Mouse (Mus musculus) heart, embryonic 15.5 days (tissue): ENCODE measurements at regions not wholly inside any gene's neighbourhood (a gene's known extent, or its start where the extent isn't known, plus 50 kb on each side); places are given as distances from the start of the nearest gene placed in this dataset.

ENCODE experiments used
- ATAC-seq: fragments of 200-750 bp; cut with Nextera tagmentation; replicated peaks from 2 replicates; pipeline ENCODE4 v1.8.0; 2017; ENCODE audit warnings: low read depth, moderate TSS enrichment; ENCODE audit not compliant: insufficient number of reproducible peaks, insufficient read depth, low FRiP score
- H3K27ac ChIP-seq: fragments of 300-500 bp; sonication (generic); 2 replicates; pipeline ENCODE4 v1.5.1; 2015; ENCODE audit warnings: mild to moderate bottlenecking, inconsistent platforms
- H3K27me3 ChIP-seq: fragments of 300-500 bp; sonication (generic); 2 replicates; pipeline ENCODE4 v1.6.1; 2015; ENCODE audit warnings: inconsistent platforms
- H3K36me3 ChIP-seq: fragments of 300-500 bp; sonication (generic); 2 replicates; pipeline ENCODE4 v1.6.1; 2015; ENCODE audit warnings: mild to moderate bottlenecking, inconsistent platforms
- H3K4me1 ChIP-seq: fragments of 300-500 bp; sonication (generic); replicated peaks from 2 replicates; pipeline ENCODE4 v1.6.1; 2015; ENCODE audit warnings: inconsistent platforms
- H3K4me2 ChIP-seq: fragments of 300-500 bp; sonication (generic); 2 replicates; pipeline ENCODE4 v1.6.1; 2015; ENCODE audit warnings: inconsistent platforms, mild to moderate bottlenecking, moderate library complexity
- H3K4me3 ChIP-seq: fragments of 300-500 bp; sonication (generic); 2 replicates; pipeline ENCODE4 v1.5.1; 2015; ENCODE audit warnings: mild to moderate bottlenecking, inconsistent platforms
- H3K9ac ChIP-seq: fragments of 300-500 bp; sonication (generic); 2 replicates; pipeline ENCODE4 v1.6.1; 2015; ENCODE audit warnings: mild to moderate bottlenecking, inconsistent platforms
- H3K9me3 ChIP-seq: fragments of 300-500 bp; sonication (generic); replicated peaks from 2 replicates; pipeline ENCODE4 v1.6.1; 2016; ENCODE audit warnings: inconsistent platforms
- WGBS: fragments of 180-500 bp; shearing (Covaris S2); methylation state at CpG from one replicate; pipeline ENCODE4 v1.1.7; 2015; ENCODE audit warnings: mixed read lengths; 5-methylcytosine and 5-hydroxymethylcytosine counted together

- H3K4me3 ChIP-seq: no peak overlapping the region
- H3K27me3 ChIP-seq: no peaks in the 10 kb centered on the region
- 49% methylated on average over 10 of the region's 10 CpGs for WGBS
- no peaks in the 10 kb centered on the region for H3K9me3 ChIP-seq
- H3K4me2 ChIP-seq: no peak overlapping the region
- H3K9ac ChIP-seq: no peak overlapping the region
- ATAC-seq: no peak
- H3K36me3 ChIP-seq: no peaks in the 10 kb centered on the region
- H3K27ac ChIP-seq: no peak overlapping the region
- peaks cover 4% of the 10 kb centered on the region for H3K4me1 ChIP-seq
These were observed 589.2 kb upstream of the Kif18a start for GRCm38 (mm10) chr2:108691156-108692007.

DNA sequence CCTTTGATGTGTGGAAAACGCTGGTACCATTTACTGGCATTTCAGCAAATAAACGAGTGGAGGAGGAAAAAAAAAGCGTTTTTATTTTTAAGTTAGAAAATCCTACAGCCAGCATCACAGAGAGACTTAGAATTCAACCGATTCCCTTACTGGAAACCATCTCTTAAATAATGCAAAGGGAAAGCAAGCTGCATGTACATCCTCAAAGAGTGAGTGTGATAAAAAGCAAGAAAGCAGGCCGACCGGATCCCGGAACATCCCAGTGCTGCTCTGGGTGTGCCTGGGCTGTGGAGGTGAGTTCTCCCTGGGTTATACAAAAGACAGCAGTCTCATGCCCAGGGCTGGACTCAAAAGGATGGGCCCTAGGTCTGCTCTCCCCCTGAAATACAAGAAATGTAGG, 579.2 kb upstream of the Kif18a start:
- H3K36me3 ChIP-seq: no peaks in the 10 kb centered on the region
- H3K4me3 ChIP-seq: no peak overlapping the region
- no peak overlapping the region for H3K9ac ChIP-seq
- WGBS: 66% methylated on average over 7 of the region's 7 CpGs
- H3K4me2 ChIP-seq: no peak overlapping the region
- no peak for ATAC-seq
- H3K9me3 ChIP-seq: no peaks in the 10 kb centered on the region
- no peak overlapping the region for H3K27ac ChIP-seq
- no peaks in the 10 kb centered on the region for H3K27me3 ChIP-seq
- no peaks in the 10 kb centered on the region for H3K4me1 ChIP-seq

DNA sequence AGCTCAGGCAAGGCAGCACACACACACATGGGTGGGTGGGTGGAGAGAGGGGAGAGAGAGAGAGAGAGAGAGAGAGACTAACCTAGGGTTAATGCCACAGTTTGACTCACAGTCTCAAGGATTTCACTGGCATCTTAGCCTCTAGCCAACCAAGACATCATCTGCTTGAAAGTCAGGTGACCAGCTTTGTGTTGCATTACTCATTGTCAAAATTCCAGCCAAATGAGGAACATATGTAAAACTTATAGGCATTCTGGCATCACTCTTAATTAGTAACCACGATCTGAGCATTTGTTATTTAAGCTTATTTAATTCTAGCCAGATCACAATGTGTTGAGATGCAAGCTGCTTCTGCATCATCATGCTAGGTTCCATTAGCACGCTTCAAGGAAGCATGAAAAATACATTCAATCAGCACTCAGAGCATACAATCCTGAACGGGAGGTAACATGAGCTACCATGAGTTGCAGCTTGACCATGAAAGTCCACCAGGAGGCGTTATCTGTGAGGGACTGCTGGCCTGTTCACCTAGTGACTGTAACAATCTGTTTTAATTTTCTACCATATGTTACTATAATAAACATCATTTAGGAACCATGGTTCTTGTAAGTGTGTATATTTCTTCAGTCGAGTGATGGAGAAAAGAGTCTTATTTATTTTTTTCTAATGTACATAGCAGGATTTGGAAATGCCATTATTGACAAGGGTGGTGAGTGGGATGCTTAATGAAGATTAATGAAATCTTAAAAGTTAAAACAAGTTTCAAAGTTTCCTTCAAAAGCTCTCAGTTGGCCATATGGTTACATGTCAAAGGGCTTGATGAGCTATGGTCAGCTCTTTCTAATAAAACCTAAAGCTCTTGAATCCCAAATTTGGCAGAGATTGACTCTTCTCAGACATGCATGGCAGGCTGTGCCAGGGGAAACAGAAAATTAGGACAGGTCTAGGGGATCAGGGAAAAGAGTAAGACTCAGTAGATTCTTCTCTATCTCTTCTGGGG, 572.4 kb upstream of the Kif18a start:
- Histone ChIP-seq H3K9me3 (no peaks in the 10 kb centered on the region), H3K36me3 (no peaks in the 10 kb centered on the region), H3K4me3 (no peak overlapping the region), H3K4me1 (no peaks in the 10 kb centered on the region), H3K4me2 (no peak overlapping the region), H3K9ac (no peak overlapping the region), H3K27me3 (no peaks in the 10 kb centered on the region), H3K27ac (no peak overlapping the region)
- ATAC-seq: no peak
- 78% methylated on average over 5 of the region's 5 CpGs for WGBS

DNA sequence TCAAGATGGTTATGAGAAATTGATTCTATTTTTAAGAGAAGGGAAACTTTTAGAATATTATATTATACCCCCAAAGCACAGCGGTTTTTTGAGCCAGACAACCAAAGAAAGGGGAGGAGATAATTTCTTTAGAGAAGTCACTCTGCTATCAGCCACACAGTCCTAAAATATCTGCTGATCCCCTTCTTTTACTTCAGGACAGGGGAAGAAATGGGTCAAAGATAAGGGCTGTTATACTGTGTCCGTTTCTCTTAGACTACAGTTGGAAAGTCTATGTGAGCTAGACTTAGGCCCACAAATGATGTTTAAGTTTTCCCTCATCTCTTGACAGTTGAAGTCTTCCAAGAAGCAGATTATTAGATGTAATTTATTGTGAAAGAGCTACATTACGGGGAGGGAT, 538.5 kb upstream of the Kif18a start:
- Histone ChIP-seq H3K4me2 (no peak overlapping the region), H3K9ac (no peak overlapping the region), H3K4me3 (no peak overlapping the region), H3K4me1 (no peaks in the 10 kb centered on the region), H3K9me3 (no peaks in the 10 kb centered on the region), H3K36me3 (no peaks in the 10 kb centered on the region), H3K27ac (no peak overlapping the region), H3K27me3 (no peaks in the 10 kb centered on the region)
- no peak for ATAC-seq
- 59% methylated on average over 3 of the region's 3 CpGs for WGBS

- ATAC-seq: no peak
- H3K9ac ChIP-seq: no peak overlapping the region
- H3K4me1 ChIP-seq: no peaks in the 10 kb centered on the region
- H3K36me3 ChIP-seq: no peaks in the 10 kb centered on the region
- H3K27me3 ChIP-seq: no peaks in the 10 kb centered on the region
- H3K4me3 ChIP-seq: no peak overlapping the region
- no peak overlapping the region for H3K4me2 ChIP-seq
- H3K9me3 ChIP-seq: no peaks in the 10 kb centered on the region
- 57% methylated on average over 2 of the region's 2 CpGs for WGBS
- H3K27ac ChIP-seq: no peak overlapping the region
These were observed 537.0 kb upstream of the Kif18a start for GRCm38 (mm10) chr2:108743511-108743910.

- Histone ChIP-seq H3K9me3 (no peaks in the 10 kb centered on the region), H3K9ac (no peak overlapping the region), H3K4me2 (no peak overlapping the region), H3K36me3 (no peaks in the 10 kb centered on the region), H3K4me1 (no peaks in the 10 kb centered on the region), H3K27ac (no peak overlapping the region), H3K27me3 (no peaks in the 10 kb centered on the region), H3K4me3 (no peak overlapping the region)
- no peak for ATAC-seq
- 67% methylated on average over 2 of the region's 2 CpGs for WGBS
These were observed 535.7 kb upstream of the Kif18a start for GRCm38 (mm10) chr2:108744797-108745196.

DNA sequence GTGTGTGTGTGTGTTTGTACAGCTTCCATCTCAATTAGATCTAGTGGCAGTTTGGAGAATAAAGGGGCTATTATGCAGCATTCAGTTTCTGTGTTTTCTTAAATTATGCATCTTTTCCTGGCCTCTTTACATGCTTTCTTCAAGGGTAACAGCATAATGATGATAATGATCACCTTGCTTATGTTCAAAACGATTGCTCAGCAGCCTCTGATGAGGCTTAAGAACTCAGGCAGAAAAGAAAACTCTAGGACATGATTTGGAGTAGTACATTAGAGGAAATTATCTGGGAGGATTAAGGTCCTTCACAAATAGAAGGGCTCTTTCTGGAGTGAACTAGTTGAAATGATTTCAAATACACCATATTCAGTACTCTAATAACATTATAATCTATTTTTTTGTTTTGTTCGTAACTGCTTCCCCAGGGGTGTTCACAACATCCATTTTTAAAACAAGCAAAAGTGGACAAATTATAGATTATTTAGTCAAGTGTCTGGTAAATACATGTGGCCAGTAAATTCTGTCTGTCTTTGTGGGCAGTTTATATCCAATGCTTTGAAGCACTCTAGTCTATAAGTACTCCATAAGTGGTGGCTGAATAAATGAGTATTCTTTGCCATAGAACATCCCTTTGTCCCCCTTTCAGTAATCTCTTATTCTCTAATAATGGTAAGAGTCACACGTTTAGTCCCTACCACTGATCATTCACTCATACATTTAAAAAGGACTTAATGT, 526.9 kb upstream of the Kif18a start:
- 67% methylated on average over 3 of the region's 3 CpGs for WGBS
- H3K27ac ChIP-seq: no peak overlapping the region
- H3K4me1 ChIP-seq: no peaks in the 10 kb centered on the region
- H3K36me3 ChIP-seq: no peaks in the 10 kb centered on the region
- ATAC-seq: no peak
- no peak overlapping the region for H3K9ac ChIP-seq
- H3K27me3 ChIP-seq: no peaks in the 10 kb centered on the region
- no peaks in the 10 kb centered on the region for H3K9me3 ChIP-seq
- H3K4me3 ChIP-seq: no peak overlapping the region
- no peak overlapping the region for H3K4me2 ChIP-seq

DNA sequence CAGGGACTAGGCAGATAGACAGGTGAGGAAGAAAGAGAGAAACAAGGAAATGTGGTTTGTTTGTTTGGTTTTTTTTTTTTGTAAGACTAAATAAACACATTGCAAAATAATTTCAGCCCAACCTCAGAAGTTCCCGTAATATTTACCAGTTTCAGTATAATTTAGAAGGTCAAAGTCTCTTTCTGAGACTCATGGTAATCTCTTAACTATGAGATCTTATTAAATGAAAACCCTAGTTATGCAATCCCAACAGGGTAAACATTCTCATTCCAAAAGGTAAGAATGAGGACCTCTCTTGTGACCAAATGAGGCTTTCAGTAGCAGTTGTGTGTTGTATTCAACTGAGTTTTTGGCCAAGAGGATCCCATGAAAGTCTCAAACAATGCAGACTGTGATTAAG, 524.7 kb upstream of the Kif18a start:
- no peak overlapping the region for H3K27ac ChIP-seq
- H3K9ac ChIP-seq: no peak overlapping the region
- H3K27me3 ChIP-seq: no peaks in the 10 kb centered on the region
- no peak overlapping the region for H3K4me2 ChIP-seq
- ATAC-seq: no peak
- no peak overlapping the region for H3K4me3 ChIP-seq
- no peaks in the 10 kb centered on the region for H3K9me3 ChIP-seq
- no peaks in the 10 kb centered on the region for H3K4me1 ChIP-seq
- 73% methylated on average over 1 of the region's 1 CpGs for WGBS
- no peaks in the 10 kb centered on the region for H3K36me3 ChIP-seq

GRCm38 (mm10) chr2:108756251-108756650, 524.3 kb upstream of the Kif18a start:
- no peaks in the 10 kb centered on the region for H3K36me3 ChIP-seq
- H3K27ac ChIP-seq: no peak overlapping the region
- H3K4me2 ChIP-seq: no peak overlapping the region
- ATAC-seq: no peak
- 72% methylated on average over 1 of the region's 1 CpGs for WGBS
- no peaks in the 10 kb centered on the region for H3K4me1 ChIP-seq
- H3K9me3 ChIP-seq: no peaks in the 10 kb centered on the region
- no peak overlapping the region for H3K4me3 ChIP-seq
- H3K27me3 ChIP-seq: no peaks in the 10 kb centered on the region
- H3K9ac ChIP-seq: no peak overlapping the region

DNA sequence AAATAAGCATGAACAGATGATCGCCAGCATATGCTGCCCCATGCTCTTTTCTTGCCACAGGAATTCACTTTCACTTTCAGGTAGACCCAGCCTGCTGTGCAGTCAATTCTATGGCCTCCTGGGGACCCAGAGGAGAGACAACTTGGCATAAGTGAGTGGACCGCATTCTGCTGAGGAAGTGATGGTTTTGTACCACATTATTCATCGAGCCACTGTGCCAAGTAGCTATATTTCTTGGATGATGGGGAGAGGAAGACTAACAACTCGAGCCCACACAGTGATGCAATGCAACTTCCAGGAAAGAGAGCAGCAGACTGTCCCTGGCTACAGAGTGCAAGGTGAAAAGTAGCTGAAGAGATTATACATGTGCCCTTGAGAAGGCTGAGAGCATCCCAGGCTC, 515.8 kb upstream of the Kif18a start:
- Histone ChIP-seq H3K4me1 (no peaks in the 10 kb centered on the region), H3K4me3 (no peak overlapping the region), H3K36me3 (no peaks in the 10 kb centered on the region), H3K27ac (no peak overlapping the region), H3K4me2 (no peak overlapping the region), H3K9me3 (no peaks in the 10 kb centered on the region), H3K27me3 (no peaks in the 10 kb centered on the region), H3K9ac (no peak overlapping the region)
- no peak for ATAC-seq
- 76% methylated on average over 4 of the region's 4 CpGs for WGBS

- H3K36me3 ChIP-seq: no peaks in the 10 kb centered on the region
- no peak overlapping the region for H3K9ac ChIP-seq
- H3K27me3 ChIP-seq: no peaks in the 10 kb centered on the region
- no peak overlapping the region for H3K27ac ChIP-seq
- no peak for ATAC-seq
- no peaks in the 10 kb centered on the region for H3K4me1 ChIP-seq
- H3K9me3 ChIP-seq: no peaks in the 10 kb centered on the region
- H3K4me3 ChIP-seq: no peak overlapping the region
- H3K4me2 ChIP-seq: no peak overlapping the region
- WGBS: 81% methylated on average over 2 of the region's 2 CpGs
These were observed 514.1 kb upstream of the Kif18a start for GRCm38 (mm10) chr2:108766461-108766860.
